In genomic region chr5:75214520-75214919, GRCm38 (mm10) we compare ENCODE assay signal across 9 mouse cellular contexts.
DNase-seq lines count a peak whose midpoint lies in the region; ATAC-seq lines count a peak whose summit lies in the region.
"Had no signal": no experiment of that assay in that cellular context is flagged by ENCODE, and none has a peak within 500 bp of the region (broad histone marks: within the 10 kb centered on the region; RNA-seq: fewer than 3 reads in every experiment).

No protein-coding gene starts in this region.

- ATAC-seq in hindbrain, embryonic 12.5 days (ENCODE audit: low FRiP score), result no peak; the same call in 1 of the 2 replicates

- no peak overlapping the region for H3K4me2 ChIP-seq in hindbrain, embryonic 12.5 days (replicated peaks)
- H3K4me2 ChIP-seq: heart, embryonic 15.5 days had no signal

- peak overlapping the region; percentile 23; the same call in 1 of the 2 replicates for H3K27ac ChIP-seq in hindbrain, embryonic 10.5 days
- no peak overlapping the region for H3K27ac ChIP-seq in hindbrain, embryonic 12.5 days
- H3K27ac ChIP-seq: heart, embryonic 15.5 days had no signal

- no peak overlapping the region for H3K9ac ChIP-seq in hindbrain, embryonic 12.5 days
- H3K9ac ChIP-seq: heart, embryonic 15.5 days had no signal

- 55% methylated on average over 6 of the region's 6 CpGs for WGBS in hindbrain, embryonic 10.5 days
- whole genome bisulfite sequencing in hindbrain, embryonic 12.5 days, result 53% methylated on average over 6 of the region's 6 CpGs

- no peaks in the 10 kb centered on the region for H3K27me3 ChIP-seq in hindbrain, embryonic 10.5 days (ENCODE audit: insufficient read depth, poor library complexity, severe bottlenecking)
- H3K27me3 ChIP-seq in hindbrain, embryonic 12.5 days, result no peaks in the 10 kb centered on the region

- no peak for DNase-seq in hindbrain, embryonic 10.5 days (ENCODE audit: low spot score)
- peak; percentile 17 for DNase-seq in urinary bladder, postnatal 14 days (ENCODE audit: low spot score)
- no peak for DNase-seq in urinary bladder, postnatal 25 days (ENCODE audit: low spot score)
- peak; percentile 28 to 40 for DNase-seq in kidney, postnatal 25 days
- DNase-seq in c-Kit-positive CD71-positive TER-119-positive erythroid progenitor cells, embryonic 14.5 days (ENCODE audit: low spot score), result no peak
- DNase-seq in ovary, postnatal 10 days (ENCODE audit: low spot score), result no peak
- DNase-seq in spleen, adult 18-20 months, result no peak

- H3K4me1 ChIP-seq in hindbrain, embryonic 10.5 days (replicated peaks), result peaks cover 8% of the 10 kb centered on the region; the same call in 1 of the 2 replicates
- no peaks in the 10 kb centered on the region; the same call in 1 of the 2 replicates for H3K4me1 ChIP-seq in hindbrain, embryonic 12.5 days
- H3K4me1 ChIP-seq: heart, embryonic 15.5 days had no signal

- H3K4me3 ChIP-seq in hindbrain, embryonic 10.5 days, result no peak overlapping the region
- H3K4me3 ChIP-seq in hindbrain, embryonic 12.5 days, result no peak overlapping the region
- H3K4me3 ChIP-seq: heart, embryonic 15.5 days had no signal

- H3K9me3 ChIP-seq in hindbrain, embryonic 10.5 days, result no peaks in the 10 kb centered on the region
- H3K9me3 ChIP-seq in hindbrain, embryonic 12.5 days (replicated peaks), result no peaks in the 10 kb centered on the region
- H3K9me3 ChIP-seq: heart, embryonic 15.5 days had no signal

- no peaks in the 10 kb centered on the region for H3K36me3 ChIP-seq in hindbrain, embryonic 10.5 days
- H3K36me3 ChIP-seq in hindbrain, embryonic 12.5 days, result no peaks in the 10 kb centered on the region
- H3K36me3 ChIP-seq: heart, embryonic 15.5 days had no signal

Comparison
In these comparisons a context has a peak if more than half of its experiments do, and no peak if none do; other contexts are left out.
1. DNase-seq: peak in urinary bladder, postnatal 14 days (single experiment) and kidney, postnatal 25 days (2 of 2); none in hindbrain, embryonic 10.5 days (single experiment), urinary bladder, postnatal 25 days (single experiment), c-Kit-positive CD71-positive TER-119-positive erythroid progenitor cells, embryonic 14.5 days (single experiment), ovary, postnatal 10 days (single experiment) and spleen, adult 18-20 months (0 of 2).